Mouse (Mus musculus) cerebellum, adult (tissue): ENCODE data around the gene Olfr659.

ENCODE experiments used
- ATAC-seq: cut with Nextera tagmentation; 2 replicates; pipeline ENCODE4 v1.9.2; 2017; ENCODE audit warnings: mild to moderate bottlenecking, moderate library complexity, mixed read lengths; ENCODE audit not compliant: insufficient number of reproducible peaks, low FRiP score, low TSS enrichment

The Olfr659 gene

DNA sequence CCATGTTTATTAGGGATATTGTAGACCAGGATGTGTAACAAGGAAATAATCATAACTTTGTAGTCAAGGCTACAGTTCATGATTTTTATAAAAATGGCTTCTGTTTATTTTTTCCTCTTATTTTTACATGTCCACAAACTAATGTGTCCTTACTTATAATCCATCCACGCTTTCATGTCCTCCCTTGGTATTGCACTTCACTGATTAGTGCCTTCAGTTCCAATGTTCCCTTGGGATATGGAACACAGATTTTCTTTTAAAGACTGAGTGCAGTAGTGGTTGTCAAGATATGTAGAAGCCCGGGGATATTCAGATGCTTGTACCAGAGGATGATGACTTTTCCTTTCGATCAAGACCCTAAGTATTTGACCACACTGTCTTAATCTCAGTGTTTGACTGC, at the start of gene Olfr659:
Gene Olfr659, plus strand, starts transcription at position 301 of the 400 bp plus-strand sequence.
- ATAC-seq: no peak

DNA sequence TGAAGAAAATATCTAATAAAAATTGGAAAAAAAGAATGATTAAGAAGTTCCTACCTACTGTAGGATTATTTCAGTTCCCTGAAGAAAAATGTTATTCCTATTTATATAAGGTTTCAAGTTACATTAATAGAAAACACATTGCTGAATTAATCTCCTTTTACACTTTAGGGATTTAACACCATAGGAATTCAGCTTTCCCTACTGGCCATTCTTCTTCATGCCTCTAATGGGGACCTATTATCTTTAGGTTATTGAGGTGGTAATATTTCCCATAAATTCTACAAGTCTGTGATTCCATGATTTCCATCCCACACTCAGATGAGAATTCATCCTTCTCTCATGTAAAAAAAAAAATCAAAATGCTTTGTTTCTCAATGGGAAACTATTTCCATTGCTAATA, 42.1 kb upstream of the Olfr659 start, which contains the start of gene Olfr657:
Gene Olfr657, plus strand, starts transcription at position 301 of the 400 bp plus-strand sequence.
- no peak for ATAC-seq

DNA sequence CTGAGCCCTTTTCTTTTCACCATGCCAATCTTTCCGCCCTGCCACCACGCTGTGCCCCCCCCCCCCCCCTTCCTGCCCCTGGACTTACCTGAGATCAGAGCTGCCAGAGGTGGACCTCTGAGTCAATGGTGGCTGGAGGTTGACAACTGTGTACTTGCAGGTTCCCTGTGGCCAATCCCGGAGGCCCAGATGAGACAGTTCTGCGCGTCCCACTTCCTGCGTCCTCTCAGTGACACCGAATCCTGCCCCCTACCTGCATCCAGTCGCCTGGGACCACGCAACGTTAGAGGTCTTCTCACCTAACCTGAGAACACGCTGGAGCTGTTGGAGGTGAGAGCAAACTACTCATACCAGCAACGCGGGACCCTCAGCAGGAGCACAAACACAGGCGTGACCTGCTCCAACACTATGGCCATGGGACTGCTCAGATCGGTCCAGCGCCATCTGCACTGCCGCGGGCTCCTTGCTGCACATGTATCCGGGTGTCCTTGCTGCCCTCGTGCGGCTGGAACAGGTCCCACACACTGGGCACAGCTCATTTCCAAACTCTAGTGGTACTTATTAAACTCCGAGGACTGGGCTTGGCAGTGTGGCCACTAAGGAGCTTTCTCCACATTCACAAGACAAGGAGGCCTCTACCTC, 19.6 kb upstream of the Olfr659 start, which contains the start of gene Olfr658:
Gene Olfr658, minus strand, starts transcription at position 465 of the 642 bp plus-strand sequence.
- no peak for ATAC-seq

DNA sequence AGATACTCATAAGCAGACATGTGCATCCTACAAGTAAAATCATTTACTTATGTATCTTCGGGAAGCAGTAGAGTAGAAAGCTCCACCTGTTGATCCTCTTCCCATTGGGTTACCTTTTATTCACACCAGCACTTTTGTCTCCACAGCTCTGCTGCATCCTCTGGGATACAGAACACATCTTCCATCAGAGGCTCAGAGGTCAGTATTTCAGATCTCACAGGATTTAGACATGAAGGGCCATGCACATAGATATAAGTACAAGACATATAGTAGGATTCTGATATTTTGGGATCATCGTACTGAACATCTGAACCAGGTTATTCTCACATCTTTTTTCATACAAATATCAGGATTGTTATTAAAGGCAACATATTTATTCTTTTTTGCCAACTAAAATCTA, 19.6 kb downstream of the Olfr659 start, which contains the start of gene Olfr661:
Gene Olfr661, plus strand, starts transcription at position 301 of the 400 bp plus-strand sequence.
- no peak for ATAC-seq
